Mouse (Mus musculus) limb, embryonic 13.5 days (tissue): ENCODE measurements around the gene Ifih1. TPM values are rescaled to one million over a fixed set of nuclear protein-coding genes. Genes with fewer than 3 reads are reported as not detected.

Experiments
- ATAC-seq: fragments of 200-750 bp; cut with Nextera tagmentation; 2 replicates; pipeline ENCODE4 v1.8.0; 2017; ENCODE audit warnings: low read depth, moderate number of reproducible peaks, moderate TSS enrichment; ENCODE audit not compliant: low FRiP score
- H3K27ac ChIP-seq: fragments of 300-500 bp; sonication (generic); 2 replicates; pipeline ENCODE4 v1.5.1; 2015; ENCODE audit warnings: inconsistent platforms, mild to moderate bottlenecking, moderate library complexity
- H3K27me3 ChIP-seq: fragments of 300-500 bp; sonication (generic); 2 replicates; pipeline ENCODE4 v1.6.1; 2015; ENCODE audit warnings: mild to moderate bottlenecking, inconsistent platforms
- H3K36me3 ChIP-seq: fragments of 300-500 bp; sonication (generic); 2 replicates; pipeline ENCODE4 v1.6.1; 2015; ENCODE audit warnings: inconsistent platforms, mild to moderate bottlenecking, moderate library complexity
- H3K4me1 ChIP-seq: fragments of 300-500 bp; sonication (generic); 2 replicates; pipeline ENCODE4 v1.6.1; 2015; ENCODE audit warnings: inconsistent platforms
- H3K4me2 ChIP-seq: fragments of 300-500 bp; sonication (generic); replicated peaks from 2 replicates; pipeline ENCODE4 v1.6.1; 2015; ENCODE audit warnings: inconsistent platforms, mild to moderate bottlenecking, moderate library complexity
- H3K4me3 ChIP-seq: fragments of 300-500 bp; sonication (generic); 2 replicates; pipeline ENCODE4 v1.5.1; 2015; ENCODE audit warnings: moderate library complexity, mild to moderate bottlenecking, inconsistent platforms
- H3K9ac ChIP-seq: fragments of 300-500 bp; sonication (generic); 2 replicates; pipeline ENCODE4 v1.6.1; 2015; ENCODE audit warnings: mild to moderate bottlenecking, inconsistent platforms
- H3K9me3 ChIP-seq: fragments of 300-500 bp; sonication (generic); 2 replicates; pipeline ENCODE4 v1.6.1; 2016; ENCODE audit warnings: inconsistent platforms
- WGBS: fragments of 180-500 bp; shearing (Covaris S2); methylation state at CpG from one replicate; pipeline ENCODE4 v1.1.7; 2015; 5-methylcytosine and 5-hydroxymethylcytosine counted together
- polyA plus RNA-seq: library from polyadenylated mRNA; unstranded; fragments of >200 nt; fragmentation: Nextera tagmentation; extraction: Ambion mirVana; gene quantifications from 2 replicates; pipeline ENCODE4 v1.2.1, GENCODE M21; 2015

The Ifih1 gene
- polyA plus RNA-seq, 1 experiment from 2014 or later: 1.6 TPM

DNA sequence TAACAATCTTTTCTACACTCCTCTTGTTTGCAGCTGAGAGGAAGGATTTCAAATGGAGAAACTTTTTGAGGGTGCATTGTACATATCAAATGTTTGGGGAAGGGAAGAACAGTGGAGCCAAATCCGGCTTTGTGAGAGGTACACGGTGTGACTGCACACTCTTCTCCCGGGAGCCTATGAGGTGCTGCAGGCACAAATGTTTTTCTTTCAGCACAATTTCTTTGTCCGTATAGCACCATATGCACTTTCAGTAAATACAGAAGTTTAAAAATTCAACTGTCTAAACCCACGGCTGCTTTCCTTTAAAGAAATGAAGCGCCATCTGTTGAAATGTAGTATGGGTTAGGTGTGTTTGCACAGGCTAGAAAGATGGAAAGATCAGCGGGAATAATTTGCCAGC is 71.8 kb downstream of the Ifih1 start:
- Histone ChIP-seq H3K27me3 (no peaks in the 10 kb centered on the region), H3K36me3 (no peaks in the 10 kb centered on the region), H3K9ac (no peak overlapping the region), H3K4me3 (no peak overlapping the region), H3K27ac (peak overlapping the region; percentile 79), H3K4me1 (peaks cover 16% of the 10 kb centered on the region), H3K4me2 (peak overlapping the region; percentile 56), H3K9me3 (no peaks in the 10 kb centered on the region)
- 52% methylated on average over 7 of the region's 7 CpGs for WGBS
- peak; percentile 64; the same call in 1 of the 2 replicates for ATAC-seq

DNA sequence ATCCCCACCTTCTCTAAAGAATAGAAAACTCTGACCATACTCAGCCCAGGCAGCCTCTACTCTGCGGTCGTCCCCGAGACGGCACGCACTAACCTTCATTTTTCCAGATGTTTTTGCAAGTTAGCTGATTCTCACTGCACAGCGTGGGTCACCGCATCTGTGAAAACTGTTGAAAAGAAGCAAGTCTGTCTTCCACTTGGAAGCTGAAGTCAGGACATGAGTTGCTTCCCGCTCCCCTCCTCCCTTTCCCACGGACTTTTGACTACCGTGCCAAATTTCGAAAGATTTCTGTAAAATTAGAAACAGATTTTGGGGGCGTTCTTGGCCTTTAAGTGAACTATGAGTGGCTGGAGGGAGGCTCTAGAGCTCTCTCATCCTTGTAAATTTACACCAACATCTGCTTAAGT is 72.3 kb downstream of the Ifih1 start, which contains the start of gene Fap:
Gene Fap (minus strand): TSS at position 323 of the 407 bp plus-strand sequence.
- H3K36me3 ChIP-seq: no peaks in the 10 kb centered on the region
- H3K4me3 ChIP-seq: peak within 1 kb of the TSS; percentile 33
- H3K4me1 ChIP-seq: peaks cover 16% of the 10 kb centered on the region
- WGBS: 19% methylated on average over 12 of the region's 12 CpGs
- H3K9ac ChIP-seq: peak within 1 kb of the TSS; percentile 43
- peak within 1 kb of the TSS; percentile 79 for H3K27ac ChIP-seq
- peak within 1 kb of the TSS; percentile 56 for H3K4me2 ChIP-seq
- H3K27me3 ChIP-seq: no peaks in the 10 kb centered on the region
- H3K9me3 ChIP-seq: no peaks in the 10 kb centered on the region
- ATAC-seq: peak; percentile 93

GRCm38 (mm10) chr2:62573099-62573752 is 72.8 kb downstream of the Ifih1 start:
- peak overlapping the region; percentile 33 for H3K4me3 ChIP-seq
- ATAC-seq: no peak
- peaks cover 16% of the 10 kb centered on the region for H3K4me1 ChIP-seq
- H3K27me3 ChIP-seq: no peaks in the 10 kb centered on the region
- H3K4me2 ChIP-seq: peak overlapping the region; percentile 56
- H3K27ac ChIP-seq: peak overlapping the region; percentile 79
- WGBS: 59% methylated on average over 10 of the region's 10 CpGs
- H3K9ac ChIP-seq: peak overlapping the region; percentile 43
- H3K36me3 ChIP-seq: no peaks in the 10 kb centered on the region
- H3K9me3 ChIP-seq: no peaks in the 10 kb centered on the region

DNA sequence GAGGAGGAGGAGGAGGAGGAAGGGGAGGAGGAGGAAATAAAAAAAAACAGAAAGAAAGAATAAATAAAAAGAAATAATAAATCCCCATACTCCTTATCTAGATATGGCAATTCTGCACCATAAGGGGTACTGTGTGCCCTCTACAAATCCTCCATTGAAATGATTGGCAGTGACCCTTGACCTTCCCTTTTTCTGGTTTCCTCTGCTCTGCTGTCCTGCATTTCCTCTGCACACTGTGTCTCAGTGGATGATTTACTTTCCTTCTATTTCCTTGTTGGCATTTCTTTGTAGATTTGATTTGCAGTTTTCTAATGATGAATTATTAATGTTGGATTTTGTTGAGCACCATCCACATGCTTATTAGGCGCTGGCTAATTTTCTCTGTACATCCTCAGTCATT is 81.4 kb downstream of the Ifih1 start:
- H3K9ac ChIP-seq: no peak overlapping the region
- no peaks in the 10 kb centered on the region for H3K9me3 ChIP-seq
- no peak overlapping the region for H3K4me3 ChIP-seq
- no peak for ATAC-seq
- no peak overlapping the region for H3K27ac ChIP-seq
- 85% methylated on average over 1 of the region's 1 CpGs for WGBS
- H3K36me3 ChIP-seq: no peaks in the 10 kb centered on the region
- H3K27me3 ChIP-seq: no peaks in the 10 kb centered on the region
- H3K4me1 ChIP-seq: peaks cover 10% of the 10 kb centered on the region
- H3K4me2 ChIP-seq: no peak overlapping the region

GRCm38 (mm10) chr2:62562661-62563485 is 83.2 kb downstream of the Ifih1 start:
- Histone ChIP-seq H3K4me2 (no peak overlapping the region), H3K36me3 (no peaks in the 10 kb centered on the region), H3K4me3 (no peak overlapping the region), H3K4me1 (peaks cover 10% of the 10 kb centered on the region), H3K9ac (no peak overlapping the region), H3K27ac (no peak overlapping the region), H3K9me3 (no peaks in the 10 kb centered on the region), H3K27me3 (no peaks in the 10 kb centered on the region)
- WGBS: 65% methylated on average over 5 of the region's 5 CpGs
- no peak for ATAC-seq

- Histone ChIP-seq H3K9ac (no peak overlapping the region), H3K27ac (no peak overlapping the region), H3K27me3 (no peaks in the 10 kb centered on the region), H3K4me2 (no peak overlapping the region), H3K36me3 (no peaks in the 10 kb centered on the region), H3K4me3 (no peak overlapping the region), H3K9me3 (no peaks in the 10 kb centered on the region), H3K4me1 (no peaks in the 10 kb centered on the region)
- ATAC-seq: no peak
- 67% methylated on average over 2 of the region's 2 CpGs for WGBS
These were observed 88.6 kb downstream of the Ifih1 start for GRCm38 (mm10) chr2:62557417-62557816.

DNA sequence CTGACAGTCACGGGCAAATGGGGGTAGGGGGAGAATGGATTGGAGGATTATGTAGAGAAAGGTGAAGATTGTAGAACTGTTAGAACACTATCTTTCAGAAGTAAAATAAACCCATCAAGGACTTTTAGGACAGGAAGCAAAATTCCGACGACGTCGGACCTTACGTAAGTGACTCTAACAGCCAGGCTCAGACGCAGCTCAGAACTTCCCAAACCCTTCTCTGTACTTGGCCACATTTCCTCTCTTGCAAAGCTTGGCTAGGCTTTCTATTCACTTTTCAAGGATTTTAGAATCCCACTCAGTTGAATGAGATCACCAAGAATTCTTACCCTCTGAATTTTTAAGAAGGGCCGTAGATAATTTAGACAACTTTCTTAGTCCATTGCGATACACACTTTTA is 89.7 kb downstream of the Ifih1 start:
- no peak overlapping the region for H3K27ac ChIP-seq
- no peaks in the 10 kb centered on the region for H3K9me3 ChIP-seq
- H3K4me2 ChIP-seq: no peak overlapping the region
- no peaks in the 10 kb centered on the region for H3K36me3 ChIP-seq
- H3K9ac ChIP-seq: no peak overlapping the region
- no peak for ATAC-seq
- no peaks in the 10 kb centered on the region for H3K4me1 ChIP-seq
- H3K4me3 ChIP-seq: no peak overlapping the region
- no peaks in the 10 kb centered on the region for H3K27me3 ChIP-seq
- 89% methylated on average over 9 of the region's 9 CpGs for WGBS

- Histone ChIP-seq H3K4me3 (no peak overlapping the region), H3K4me1 (no peaks in the 10 kb centered on the region), H3K4me2 (no peak overlapping the region), H3K27ac (no peak overlapping the region), H3K9ac (no peak overlapping the region), H3K36me3 (no peaks in the 10 kb centered on the region), H3K27me3 (no peaks in the 10 kb centered on the region), H3K9me3 (no peaks in the 10 kb centered on the region)
- no peak for ATAC-seq
- 84% methylated on average over 3 of the region's 3 CpGs for WGBS
These were observed 96.4 kb downstream of the Ifih1 start for GRCm38 (mm10) chr2:62549659-62550058.

- 56% methylated on average over 4 of the region's 4 CpGs for WGBS
- ATAC-seq: no peak
These were observed 96.9 kb downstream of the Ifih1 start for GRCm38 (mm10) chr2:62549131-62549530.

DNA sequence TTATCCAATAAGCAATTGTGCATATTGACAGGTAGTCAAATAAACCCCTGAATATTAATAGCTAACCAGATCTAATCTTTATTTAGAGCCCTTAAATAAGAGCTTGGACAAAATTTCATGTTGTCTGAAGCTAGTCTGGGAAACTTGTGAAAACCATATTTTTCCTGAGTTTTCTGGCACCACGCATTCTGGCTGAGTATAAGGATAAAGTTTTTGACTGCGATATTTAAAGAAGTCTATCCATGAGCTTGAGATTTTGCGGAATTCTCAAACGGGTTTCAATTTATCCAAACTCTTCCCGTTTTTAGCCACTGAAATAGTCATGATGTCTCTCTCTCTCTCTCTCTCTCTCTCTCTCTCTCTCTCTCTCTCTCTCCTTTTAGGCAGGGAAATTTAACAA is 98.0 kb downstream of the Ifih1 start:
- Histone ChIP-seq H3K36me3 (no peaks in the 10 kb centered on the region), H3K27ac (no peak overlapping the region), H3K27me3 (no peaks in the 10 kb centered on the region), H3K4me1 (no peaks in the 10 kb centered on the region), H3K9ac (no peak overlapping the region), H3K9me3 (no peaks in the 10 kb centered on the region), H3K4me3 (no peak overlapping the region), H3K4me2 (no peak overlapping the region)
- WGBS: 90% methylated on average over 5 of the region's 5 CpGs
- no peak for ATAC-seq

More at GRCm38 (mm10) chr2:62549131-62549530, 96.9 kb downstream of the Ifih1 start:
- Histone ChIP-seq H3K4me2 (no peak overlapping the region), H3K36me3 (no peaks in the 10 kb centered on the region), H3K27me3 (no peaks in the 10 kb centered on the region), H3K9ac (no peak overlapping the region), H3K4me1 (no peaks in the 10 kb centered on the region), H3K4me3 (no peak overlapping the region), H3K9me3 (no peaks in the 10 kb centered on the region), H3K27ac (no peak overlapping the region)
